8 mouse cellular contexts compared by ENCODE assay signal in the genomic region with DNA sequence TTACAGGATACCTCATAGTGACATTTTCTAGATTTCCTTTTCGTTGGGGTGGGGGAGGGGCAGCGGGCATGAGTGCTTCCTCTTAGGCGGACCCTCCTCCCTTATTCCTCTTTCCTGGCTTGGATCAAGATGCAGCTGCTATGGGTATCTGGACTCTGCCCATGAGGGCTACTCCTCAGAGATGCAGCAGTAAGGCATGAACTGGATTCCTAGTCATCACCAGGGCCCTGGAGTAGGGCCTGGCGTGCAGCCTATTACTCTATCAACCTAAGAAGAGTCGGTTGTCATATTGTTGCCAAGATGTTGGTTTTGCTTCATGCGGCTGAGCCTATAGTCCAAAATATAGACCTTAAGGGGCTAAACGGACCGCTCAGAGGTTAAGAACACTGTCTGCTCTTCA. TPM values are rescaled to one million over a fixed set of nuclear protein-coding genes. Genes with fewer than 3 reads are reported as not detected.
DNase-seq lines count a peak whose midpoint lies in the region; ATAC-seq and TF ChIP-seq lines count a peak whose summit lies in the region.

No protein-coding gene starts in this region.

- WGBS in embryonic facial prominence, embryonic 10.5 days = 42% methylated on average over 8 of the region's 8 CpGs
- 43% methylated on average over 8 of the region's 8 CpGs for WGBS in intestine, embryonic 14.5 days
- WGBS in neural tube, embryonic 12.5 days = 45% methylated on average over 8 of the region's 8 CpGs

- H3K9me3 ChIP-seq in embryonic facial prominence, embryonic 10.5 days = no peaks in the 10 kb centered on the region
- H3K9me3 ChIP-seq in intestine, embryonic 14.5 days (ENCODE audit: control insufficient read depth, low read length) = no peaks in the 10 kb centered on the region
- H3K9me3 ChIP-seq in neural tube, embryonic 12.5 days = no peaks in the 10 kb centered on the region

- peaks cover 31% of the 10 kb centered on the region for H3K4me1 ChIP-seq in embryonic facial prominence, embryonic 10.5 days
- peaks cover 13% of the 10 kb centered on the region for H3K4me1 ChIP-seq in intestine, embryonic 14.5 days (replicated peaks; ENCODE audit: control insufficient read depth, insufficient read depth, low read length)
- H3K4me1 ChIP-seq in neural tube, embryonic 12.5 days = peaks cover 13% of the 10 kb centered on the region

- intact Hi-C loops in left cerebral cortex, adult 2 months (cut with DNase I) = no loop called here

- H3K27me3 ChIP-seq in embryonic facial prominence, embryonic 10.5 days (replicated peaks; ENCODE audit: low read depth, poor library complexity, severe bottlenecking) = no peaks in the 10 kb centered on the region
- H3K27me3 ChIP-seq in intestine, embryonic 14.5 days (replicated peaks; ENCODE audit: control insufficient read depth, insufficient read depth, low read length) = no peaks in the 10 kb centered on the region
- no peaks in the 10 kb centered on the region for H3K27me3 ChIP-seq in neural tube, embryonic 12.5 days (replicated peaks)

- no peak for TF ChIP-seq CTCF in left cerebral cortex, adult 2 months (IDR thresholded peaks at IDR 0.05)

- no peak for DNase-seq in left cerebral cortex, adult 2 months (ENCODE audit: extremely low spot score in 1 of 2, low spot score in 2 of 2)
- DNase-seq in left cerebral cortex, adult 11 months (ENCODE audit: low spot score) = no peak
- no peak for DNase-seq in embryonic facial prominence, embryonic 10.5 days (ENCODE audit: low spot score)
- DNase-seq in intestine, embryonic 14.5 days (ENCODE audit: low spot score) = peak; percentile 57
- DNase-seq in layer of hippocampus, adult 8-10 months (ENCODE audit: low spot score in 2 of 2) = no peak
- no peak for DNase-seq in right cerebral cortex, postnatal 14 days
- DNase-seq in retina, embryonic 14.5 days (ENCODE audit: low spot score) = no peak

- H3K36me3 ChIP-seq in embryonic facial prominence, embryonic 10.5 days (replicated peaks) = no peaks in the 10 kb centered on the region
- no peaks in the 10 kb centered on the region for H3K36me3 ChIP-seq in intestine, embryonic 14.5 days (ENCODE audit: control insufficient read depth, insufficient read depth, low read length)
- no peaks in the 10 kb centered on the region for H3K36me3 ChIP-seq in neural tube, embryonic 12.5 days

- peak; percentile 28; the same call in 1 of the 2 replicates for ATAC-seq in intestine, embryonic 14.5 days (replicated peaks; ENCODE audit: low FRiP score, low TSS enrichment, low read depth)
- peak; percentile 49 for ATAC-seq in neural tube, embryonic 12.5 days (ENCODE audit: low FRiP score, low read depth)

- H3K4me3 ChIP-seq in left cerebral cortex, adult 2 months = peak overlapping the region; percentile 40
- H3K4me3 ChIP-seq in embryonic facial prominence, embryonic 10.5 days = peak overlapping the region; percentile 55
- H3K4me3 ChIP-seq in intestine, embryonic 14.5 days (ENCODE audit: low read depth, low read length) = peak overlapping the region; percentile 27
- H3K4me3 ChIP-seq in neural tube, embryonic 12.5 days = peak overlapping the region; percentile 28; the same call in 1 of the 2 replicates

- H3K27ac ChIP-seq in left cerebral cortex, adult 2 months = peak overlapping the region; percentile 89
- H3K27ac ChIP-seq in embryonic facial prominence, embryonic 10.5 days (replicated peaks) = peak overlapping the region; percentile 68
- no peak overlapping the region for H3K27ac ChIP-seq in intestine, embryonic 14.5 days (ENCODE audit: low read depth)
- H3K27ac ChIP-seq in neural tube, embryonic 12.5 days = no peak overlapping the region

- peak overlapping the region; percentile 6; the same call in 1 of the 2 replicates for H3K9ac ChIP-seq in intestine, embryonic 14.5 days (ENCODE audit: low read length)
- H3K9ac ChIP-seq in neural tube, embryonic 12.5 days = 0 out of 2 replicates have a peak overlapping the region, but pooled peaks have one; percentile 19

- peak overlapping the region; percentile 51 for H3K4me2 ChIP-seq in intestine, embryonic 14.5 days (ENCODE audit: low read length)
- H3K4me2 ChIP-seq in neural tube, embryonic 12.5 days (replicated peaks) = peak overlapping the region; percentile 58

RNA-seq across cellular contexts. Expression of a gene that starts 27.3 kb away (rescaled TPM):
- total RNA-seq in left cerebral cortex, adult 2 months (2021) = 100 to 1,000 TPM; 214 to 217 TPM
- 494 and 511 TPM in 2 replicates for polyA plus RNA-seq in embryonic facial prominence, embryonic 10.5 days (2016; fragmentation: Nextera tagmentation; extraction: Ambion mirVana)
- 460 and 462 TPM in 2 replicates for polyA plus RNA-seq in intestine, embryonic 14.5 days (2014; fragmentation: Nextera tagmentation; extraction: Ambion mirVana)
- polyA plus RNA-seq in neural tube, embryonic 12.5 days (2016; fragmentation: Nextera tagmentation; extraction: Ambion mirVana) = 418 and 432 TPM in 2 replicates
- 100 to 1,000 TPM; 229 to 299 (median 248) TPM for total RNA-seq in layer of hippocampus, adult 8-10 months (2022)

Comparison
In these comparisons a context has a peak if more than half of its experiments do, and no peak if none do; other contexts are left out.
1. H3K27ac ChIP-seq: peak in left cerebral cortex, adult 2 months (single experiment) and embryonic facial prominence, embryonic 10.5 days (single experiment); none in intestine, embryonic 14.5 days (single experiment) and neural tube, embryonic 12.5 days (single experiment).
2. Peak in every context shown above with its lines, with median percentiles within 50 percentile points of each other: H3K4me3 ChIP-seq.